Mouse (Mus musculus) hindbrain, embryonic 10.5 days (tissue): ENCODE data around the gene 2300009A05Rik. TPM values are rescaled to one million over a fixed set of nuclear protein-coding genes. Genes with fewer than 3 reads are reported as not detected.

ENCODE experiments used
- polyA plus RNA-seq: library from polyadenylated mRNA; unstranded; fragments of >200 nt; fragmentation: Nextera tagmentation; extraction: Ambion mirVana; gene quantifications from 2 replicates; pipeline ENCODE4 v1.2.1, GENCODE M21; 2016

Gene 2300009A05Rik
- polyA plus RNA-seq, 1 experiment from 2014 or later = 44.7 TPM

Other genes with a start within 250 kb of the 2300009A05Rik start
- gene Map2k5, start 21.3 kb downstream of the 2300009A05Rik start, polyA plus RNA-seq = 30.6 and 39.3 TPM in 2 replicates
- gene Iqch, start 203.2 kb upstream of the 2300009A05Rik start, polyA plus RNA-seq = 0.07 and 0.13 TPM in 2 replicates
- 46.0 and 50.4 TPM in 2 replicates for gene Aagab, start 203.4 kb upstream of the 2300009A05Rik start, polyA plus RNA-seq